Mouse (Mus musculus) E14TG2a.4 (cell line): ENCODE measurements at regions not wholly inside any gene's neighbourhood (a gene's known extent, or its start where the extent isn't known, plus 50 kb on each side); places are given as distances from the start of the nearest gene placed in this dataset.

Experiments
- CTCF ChIP-seq: conservative IDR thresholded peaks from 2 replicates; pipeline ENCODE4 v1.5.1; 2014; ENCODE audit warnings: low read length
- NANOG ChIP-seq: IDR thresholded peaks from 2 replicates; pipeline ENCODE4 v1.6.1; 2014; ENCODE audit warnings: borderline replicate concordance, low read length, mixed read lengths
- POU5F1 ChIP-seq: IDR thresholded peaks from 2 replicates; pipeline ENCODE4 v1.6.1; 2014; ENCODE audit warnings: low read length, borderline replicate concordance

DNA sequence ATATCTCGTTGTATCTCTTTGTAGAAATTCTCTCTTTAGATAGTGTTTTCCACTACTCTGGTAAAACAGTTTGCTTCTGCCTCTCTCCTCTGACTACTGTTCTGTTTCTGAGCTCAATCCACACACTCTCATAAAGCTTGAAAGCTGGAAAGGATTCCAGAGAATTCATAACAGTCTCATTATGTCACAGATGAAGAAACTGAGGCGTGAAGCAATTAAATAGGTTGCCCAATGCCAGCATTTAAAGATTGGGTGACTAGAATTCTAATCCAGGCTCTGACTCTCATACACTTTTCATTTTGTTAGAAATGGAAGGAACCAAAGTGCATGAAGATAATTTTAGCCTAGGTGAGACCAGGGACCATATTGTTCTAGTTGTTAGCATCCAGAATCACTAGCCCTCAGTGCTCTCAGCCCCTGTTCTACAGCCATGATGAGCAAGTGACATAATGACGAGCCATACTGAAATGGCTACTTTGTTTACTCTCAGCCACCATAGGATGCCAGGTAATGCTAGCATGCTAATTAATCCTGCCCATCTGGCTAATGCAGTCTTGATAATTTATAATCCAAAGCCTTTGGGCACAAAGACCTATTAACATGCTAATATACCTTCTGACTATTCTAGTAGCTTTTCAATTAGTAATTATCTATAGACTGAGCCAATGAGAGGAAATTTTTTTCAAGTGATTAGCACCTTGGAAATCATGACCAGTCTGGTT is 341.7 kb downstream of the Sec23a start:
- TF ChIP-seq CTCF, result no peak
- TF ChIP-seq POU5F1, result no peak
- no peak for TF ChIP-seq NANOG
